Mouse (Mus musculus) lung, adult 2 months (tissue): Measurements from ENCODE around the gene Slc25a24.

ENCODE experiments used
- CTCF ChIP-seq: fragments of 200-500 bp; IDR thresholded peaks from 2 replicates; pipeline ENCODE4 v1.5.1; 2011; ENCODE audit warnings: mild to moderate bottlenecking, low read length, control low read depth; ENCODE audit not compliant: insufficient read depth
- POLR2A ChIP-seq: fragments of 200-500 bp; IDR thresholded peaks from 2 replicates; pipeline ENCODE4 v1.6.1; 2011; ENCODE audit warnings: low read depth, mild to moderate bottlenecking, control low read depth, low read length, borderline replicate concordance; ENCODE audit errors: extremely low read depth

GRCm38 (mm10) chr3:109104702-109105101 lies 18.2 kb upstream of the Slc25a24 start:
- no peak for TF ChIP-seq CTCF
- TF ChIP-seq POLR2A, result no peak
